Mouse (Mus musculus) limb, embryonic 12.5 days (tissue): ENCODE measurements at regions not wholly inside any gene's neighbourhood (a gene's known extent, or its start where the extent isn't known, plus 50 kb on each side); places are given as distances from the start of the nearest gene placed in this dataset.

Experiments used
- ATAC-seq: fragments of 200-750 bp; cut with Nextera tagmentation; 2 replicates; pipeline ENCODE4 v1.8.0; 2017; ENCODE audit warnings: low read depth, moderate TSS enrichment; ENCODE audit not compliant: insufficient number of reproducible peaks, insufficient read depth, low FRiP score, low TSS enrichment
- H3K27ac ChIP-seq: fragments of 300-500 bp; sonication (generic); 2 replicates; pipeline ENCODE4 v1.5.1; 2016; ENCODE audit warnings: mild to moderate bottlenecking, moderate library complexity
- H3K27me3 ChIP-seq: fragments of 300-500 bp; sonication (generic); 2 replicates; pipeline ENCODE4 v1.6.1; 2016; ENCODE audit warnings: mild to moderate bottlenecking, moderate library complexity
- H3K36me3 ChIP-seq: fragments of 300-500 bp; sonication (generic); 2 replicates; pipeline ENCODE4 v1.6.1; 2016; ENCODE audit warnings: mild to moderate bottlenecking, moderate library complexity
- H3K4me1 ChIP-seq: fragments of 300-500 bp; sonication (generic); replicated peaks from 2 replicates; pipeline ENCODE4 v1.6.1; 2016
- H3K4me2 ChIP-seq: fragments of 300-500 bp; sonication (generic); 2 replicates; pipeline ENCODE4 v1.6.1; 2016; ENCODE audit warnings: mild to moderate bottlenecking, moderate library complexity
- H3K4me3 ChIP-seq: fragments of 300-500 bp; sonication (generic); replicated peaks from 2 replicates; pipeline ENCODE4 v1.5.1; 2016; ENCODE audit warnings: mild to moderate bottlenecking
- H3K9ac ChIP-seq: fragments of 300-500 bp; sonication (generic); replicated peaks from 2 replicates; pipeline ENCODE4 v1.6.1; 2016; ENCODE audit warnings: mild to moderate bottlenecking, moderate library complexity
- H3K9me3 ChIP-seq: fragments of 300-500 bp; sonication (generic); 2 replicates; pipeline ENCODE4 v1.6.1; 2016; ENCODE audit warnings: mild to moderate bottlenecking, moderate library complexity
- WGBS: fragments of 180-500 bp; shearing (Covaris S2); methylation state at CpG from one replicate; pipeline ENCODE4 v1.1.7; 2016; 5-methylcytosine and 5-hydroxymethylcytosine counted together

GRCm38 (mm10) chr13:47940696-47941095 lies 320.3 kb upstream of the Id4 start:
- no peak for ATAC-seq
- H3K27me3 ChIP-seq: peaks cover 5% of the 10 kb centered on the region; the same call in 1 of the 2 replicates
- H3K4me1 ChIP-seq: peaks cover 10% of the 10 kb centered on the region; the same call in 1 of the 2 replicates
- H3K9me3 ChIP-seq: 0 out of 2 replicates have a peak, but pooled peaks cover under 1% of the 10 kb centered on the region
- no peak overlapping the region for H3K4me2 ChIP-seq
- H3K27ac ChIP-seq: no peak overlapping the region
- WGBS: 94% methylated on average over 2 of the region's 2 CpGs
- no peak overlapping the region for H3K4me3 ChIP-seq
- no peaks in the 10 kb centered on the region for H3K36me3 ChIP-seq
- no peak overlapping the region for H3K9ac ChIP-seq

- H3K27ac ChIP-seq: no peak overlapping the region
Observed at GRCm38 (mm10) chr13:47942368-47942787, 318.6 kb upstream of the Id4 start.

GRCm38 (mm10) chr13:47943645-47944044 lies 317.4 kb upstream of the Id4 start:
- Histone ChIP-seq H3K27me3 (peaks cover 5% of the 10 kb centered on the region; the same call in 1 of the 2 replicates), H3K9me3 (no peaks in the 10 kb centered on the region), H3K4me1 (peaks cover 10% of the 10 kb centered on the region; the same call in 1 of the 2 replicates), H3K4me3 (no peak overlapping the region), H3K27ac (no peak overlapping the region), H3K36me3 (no peaks in the 10 kb centered on the region), H3K4me2 (no peak overlapping the region), H3K9ac (no peak overlapping the region)
- WGBS: 79% methylated on average over 5 of the region's 5 CpGs
- no peak for ATAC-seq

More at GRCm38 (mm10) chr13:47942368-47942787, 318.6 kb upstream of the Id4 start:
- Histone ChIP-seq H3K4me2 (0 out of 2 replicates have a peak overlapping the region, but pooled peaks have one; percentile 3), H3K36me3 (no peaks in the 10 kb centered on the region), H3K27me3 (peaks cover 5% of the 10 kb centered on the region; the same call in 1 of the 2 replicates), H3K9me3 (no peaks in the 10 kb centered on the region), H3K4me3 (no peak overlapping the region), H3K9ac (no peak overlapping the region), H3K4me1 (peaks cover 10% of the 10 kb centered on the region; the same call in 1 of the 2 replicates)
- 24% methylated on average over 8 of the region's 8 CpGs for WGBS
- no peak for ATAC-seq

GRCm38 (mm10) chr13:47948098-47948865 lies 312.7 kb upstream of the Id4 start:
- Histone ChIP-seq H3K36me3 (no peaks in the 10 kb centered on the region), H3K27ac (no peak overlapping the region), H3K4me2 (no peak overlapping the region), H3K9ac (no peak overlapping the region), H3K9me3 (no peaks in the 10 kb centered on the region), H3K27me3 (no peaks in the 10 kb centered on the region; the same call in 1 of the 2 replicates), H3K4me1 (peaks cover 5% of the 10 kb centered on the region; the same call in 1 of the 2 replicates), H3K4me3 (no peak overlapping the region)
- ATAC-seq: no peak
- WGBS: 88% methylated on average over 10 of the region's 10 CpGs

- ATAC-seq: no peak
- Histone ChIP-seq H3K4me2 (no peak overlapping the region), H3K4me1 (0 out of 2 replicates have a peak, but pooled peaks cover 8% of the 10 kb centered on the region), H3K36me3 (no peaks in the 10 kb centered on the region), H3K27me3 (no peaks in the 10 kb centered on the region), H3K9ac (no peak overlapping the region), H3K4me3 (no peak overlapping the region), H3K27ac (no peak overlapping the region), H3K9me3 (no peaks in the 10 kb centered on the region)
- 44% methylated on average over 2 of the region's 2 CpGs for WGBS
Observed at GRCm38 (mm10) chr13:47950456-47950855, 310.6 kb upstream of the Id4 start.

GRCm38 (mm10) chr13:47951043-47951442 lies 310.0 kb upstream of the Id4 start:
- Histone ChIP-seq H3K9ac (no peak overlapping the region), H3K4me2 (no peak overlapping the region), H3K36me3 (no peaks in the 10 kb centered on the region), H3K4me1 (0 out of 2 replicates have a peak, but pooled peaks cover 8% of the 10 kb centered on the region), H3K27ac (no peak overlapping the region), H3K9me3 (no peaks in the 10 kb centered on the region), H3K27me3 (no peaks in the 10 kb centered on the region), H3K4me3 (no peak overlapping the region)
- 79% methylated on average over 10 of the region's 10 CpGs for WGBS
- ATAC-seq: no peak

GRCm38 (mm10) chr13:47952946-47953345 lies 308.1 kb upstream of the Id4 start:
- no peak overlapping the region for H3K4me3 ChIP-seq
- 79% methylated on average over 3 of the region's 3 CpGs for WGBS
- no peak overlapping the region for H3K27ac ChIP-seq
- H3K9me3 ChIP-seq: no peaks in the 10 kb centered on the region
- H3K36me3 ChIP-seq: no peaks in the 10 kb centered on the region
- 0 out of 2 replicates have a peak, but pooled peaks cover 8% of the 10 kb centered on the region for H3K4me1 ChIP-seq
- H3K4me2 ChIP-seq: no peak overlapping the region
- no peaks in the 10 kb centered on the region for H3K27me3 ChIP-seq
- H3K9ac ChIP-seq: no peak overlapping the region
- ATAC-seq: no peak

GRCm38 (mm10) chr13:47953776-47954175 lies 307.3 kb upstream of the Id4 start:
- Histone ChIP-seq H3K9me3 (no peaks in the 10 kb centered on the region), H3K9ac (no peak overlapping the region), H3K27me3 (no peaks in the 10 kb centered on the region), H3K4me1 (0 out of 2 replicates have a peak, but pooled peaks cover 8% of the 10 kb centered on the region), H3K4me3 (no peak overlapping the region), H3K36me3 (no peaks in the 10 kb centered on the region), H3K4me2 (no peak overlapping the region), H3K27ac (no peak overlapping the region)
- ATAC-seq: no peak
- WGBS: 66% methylated on average over 7 of the region's 7 CpGs

- no peak overlapping the region for H3K4me2 ChIP-seq
- no peaks in the 10 kb centered on the region for H3K36me3 ChIP-seq
- WGBS: 74% methylated on average over 10 of the region's 10 CpGs
- no peak overlapping the region for H3K27ac ChIP-seq
- no peaks in the 10 kb centered on the region for H3K27me3 ChIP-seq
- no peak for ATAC-seq
- H3K4me3 ChIP-seq: no peak overlapping the region
- H3K9ac ChIP-seq: no peak overlapping the region
- H3K9me3 ChIP-seq: no peaks in the 10 kb centered on the region
- 0 out of 2 replicates have a peak, but pooled peaks cover 8% of the 10 kb centered on the region for H3K4me1 ChIP-seq
Observed at GRCm38 (mm10) chr13:47955504-47955903, 305.5 kb upstream of the Id4 start.

- no peaks in the 10 kb centered on the region for H3K27me3 ChIP-seq
- no peak overlapping the region for H3K4me3 ChIP-seq
- 93% methylated on average over 11 of the region's 11 CpGs for WGBS
- H3K36me3 ChIP-seq: no peaks in the 10 kb centered on the region
- H3K4me2 ChIP-seq: no peak overlapping the region
- no peaks in the 10 kb centered on the region for H3K9me3 ChIP-seq
- no peak for ATAC-seq
- H3K9ac ChIP-seq: no peak overlapping the region
- H3K4me1 ChIP-seq: 0 out of 2 replicates have a peak, but pooled peaks cover 8% of the 10 kb centered on the region
- H3K27ac ChIP-seq: no peak overlapping the region
Observed at GRCm38 (mm10) chr13:47957662-47958061, 303.4 kb upstream of the Id4 start.

- no peak overlapping the region for H3K27ac ChIP-seq
- H3K4me2 ChIP-seq: no peak overlapping the region
- H3K36me3 ChIP-seq: no peaks in the 10 kb centered on the region
- no peak overlapping the region for H3K4me3 ChIP-seq
- no peaks in the 10 kb centered on the region for H3K4me1 ChIP-seq
- no peaks in the 10 kb centered on the region for H3K9me3 ChIP-seq
- 40% methylated on average over 12 of the region's 12 CpGs for WGBS
- H3K27me3 ChIP-seq: no peaks in the 10 kb centered on the region
- no peak overlapping the region for H3K9ac ChIP-seq
- ATAC-seq: no peak
Observed at GRCm38 (mm10) chr13:47974216-47974615, 286.8 kb upstream of the Id4 start.
